Comparison of ENCODE assay signal across 9 mouse cellular contexts in genomic region chr5:150495792-150496191, GRCm38 (mm10). TPM values are rescaled to one million over a fixed set of nuclear protein-coding genes. Genes with fewer than 3 reads are reported as not detected.
DNase-seq lines count a peak whose midpoint lies in the region; ATAC-seq and TF ChIP-seq lines count a peak whose summit lies in the region.
"Had no signal": no experiment of that assay in that cellular context is flagged by ENCODE, and none has a peak within 500 bp of the region (broad histone marks: within the 10 kb centered on the region; RNA-seq: fewer than 3 reads in every experiment).

No protein-coding gene starts in this region.

- peak; percentile 69 for TF ChIP-seq RAD21 in MEL (IDR thresholded peaks at IDR 0.05; ENCODE audit: low read depth, low read length)

- TF ChIP-seq POLR2A in MEL (IDR thresholded peaks at IDR 0.05; ENCODE audit: control insufficient read depth in 1 of 2, insufficient read depth in 1 of 2, low read depth in 1 of 2, low read length in 2 of 2, poor library complexity in 1 of 2), result no peak
- no peak for TF ChIP-seq POLR2A in bone marrow, adult 2 months (IDR thresholded peaks at IDR 0.05; ENCODE audit: borderline replicate concordance, control insufficient read depth, low read depth, low read length)
- TF ChIP-seq POLR2A in testis, adult 2 months (IDR thresholded peaks at IDR 0.05; ENCODE audit: control insufficient read depth, low read depth, low read length), result no peak

- intact Hi-C loops in left cerebral cortex, adult 2 months (cut with DNase I), result no loop called here
- intact Hi-C loops in left cerebral cortex, postnatal 25 days (cut with DNase I), result no loop called here

- H3K36me3 ChIP-seq in MEL (ENCODE audit: control insufficient read depth in 1 of 2, insufficient read depth in 2 of 2, low read length in 2 of 2), result no peaks in the 10 kb centered on the region
- H3K36me3 ChIP-seq in testis, adult 2 months (ENCODE audit: control insufficient read depth, insufficient read depth, low read length), result no peaks in the 10 kb centered on the region

- no peak for TF ChIP-seq EP300 in MEL (IDR thresholded peaks at IDR 0.05; ENCODE audit: low read depth in 1 of 2, low read length in 2 of 2)

- H3K27me3 ChIP-seq in MEL (ENCODE audit: control insufficient read depth in 1 of 2, insufficient read depth in 2 of 2, low read length in 2 of 2), result no peaks in the 10 kb centered on the region
- H3K27me3 ChIP-seq in testis, adult 2 months (ENCODE audit: control insufficient read depth, insufficient read depth, low read length), result no peaks in the 10 kb centered on the region

- no peaks in the 10 kb centered on the region for H3K4me1 ChIP-seq in MEL (ENCODE audit: control insufficient read depth in 1 of 2, insufficient read depth in 2 of 2, low read length in 2 of 2)
- no peaks in the 10 kb centered on the region for H3K4me1 ChIP-seq in bone marrow, adult 2 months (ENCODE audit: control insufficient read depth, insufficient read depth, low read length)
- peaks cover 3% of the 10 kb centered on the region for H3K4me1 ChIP-seq in testis, adult 2 months (ENCODE audit: control insufficient read depth, insufficient read depth, low read length)

- H3K27ac ChIP-seq in left cerebral cortex, adult 2 months, result no peak overlapping the region
- H3K27ac ChIP-seq in MEL (ENCODE audit: control insufficient read depth, low read depth, low read length), result no peak overlapping the region
- H3K27ac ChIP-seq in bone marrow, adult 2 months (ENCODE audit: control insufficient read depth, insufficient read depth, low read depth, low read length, poor library complexity), result no peak overlapping the region
- H3K27ac ChIP-seq in testis, adult 2 months (ENCODE audit: control insufficient read depth, insufficient read depth, low read depth, low read length), result no peak overlapping the region
- H3K27ac ChIP-seq: macrophage had no signal

- H3K4me3 ChIP-seq in left cerebral cortex, adult 2 months, result no peak overlapping the region
- no peak overlapping the region for H3K4me3 ChIP-seq in MEL (ENCODE audit: control insufficient read depth in 1 of 2, insufficient read depth in 1 of 2, low read depth in 2 of 2, low read length in 2 of 2)
- no peak overlapping the region for H3K4me3 ChIP-seq in bone marrow, adult 2 months (replicated peaks; ENCODE audit: control insufficient read depth, low read depth, low read length)
- no peak overlapping the region for H3K4me3 ChIP-seq in testis, adult 2 months (ENCODE audit: control insufficient read depth, low read depth, low read length)

- peak; percentile 79 for TF ChIP-seq CTCF in left cerebral cortex, adult 2 months (IDR thresholded peaks at IDR 0.05)
- peak; percentile 78 to 86 (median 82) for TF ChIP-seq CTCF in MEL (IDR thresholded peaks at IDR 0.05 in 2 of 3, conservative IDR thresholded peaks at IDR 0.05 in 1 of 3; ENCODE audit: control insufficient read depth in 1 of 3, insufficient read depth in 1 of 3, low read depth in 2 of 3, low read length in 3 of 3, poor library complexity in 1 of 3, severe bottlenecking in 1 of 3)
- TF ChIP-seq CTCF in bone marrow, adult 2 months (IDR thresholded peaks at IDR 0.05; ENCODE audit: control insufficient read depth, insufficient read depth, low read length), result peak; percentile 77
- TF ChIP-seq CTCF in testis, adult 2 months (IDR thresholded peaks at IDR 0.05; ENCODE audit: control insufficient read depth, insufficient read depth, insufficient replicate concordance, low read depth, low read length), result peak; percentile 81

- H3K9me3 ChIP-seq in MEL (replicated peaks; ENCODE audit: insufficient read depth, low read length), result no peaks in the 10 kb centered on the region

- no peak overlapping the region for H3K9ac ChIP-seq in MEL (ENCODE audit: control insufficient read depth, low read depth, low read length, poor library complexity, severe bottlenecking)

- peak; percentile 84 for ATAC-seq in erythroblast, adult 5-6 weeks (replicated peaks; ENCODE audit: low FRiP score, poor library complexity, severe bottlenecking)

- peak in 1 of 2 experiments; percentile 45 for DNase-seq in left cerebral cortex, adult 2 months (ENCODE audit: extremely low spot score in 1 of 2, low spot score in 2 of 2)
- no peak for DNase-seq in left cerebral cortex, postnatal 25 days (ENCODE audit: low spot score in 2 of 2)
- DNase-seq in MEL (ENCODE audit: low read depth, low spot score), result peak; percentile 57
- DNase-seq in lung, adult 18-20 months, result peak; percentile 35 to 43

- 63% methylated on average over 6 of the region's 6 CpGs for WGBS in bone marrow, adult 2 months

- H3K79me2 ChIP-seq in MEL (ENCODE audit: control insufficient read depth, insufficient read depth, low read length, poor library complexity), result no peaks in the 10 kb centered on the region

TF ChIP-seq in MEL, 35 proteins besides CTCF, POLR2A, EP300 and RAD21:
- peak; percentile 75 for TF ChIP-seq SMC3 (IDR thresholded peaks at IDR 0.05; ENCODE audit: low read depth, low read length)
- TF ChIP-seq ZC3H11A (IDR thresholded peaks at IDR 0.05; ENCODE audit: low read depth, low read length), result peak; percentile 59
- no peak for TF ChIP-seq MAFK (IDR thresholded peaks at IDR 0.05; ENCODE audit: borderline replicate concordance, low read depth, low read length)

RNA-seq across cellular contexts. Expression of gene Zar1l, which starts 22.2 kb away (rescaled TPM):
- total RNA-seq in left cerebral cortex, adult 2 months (2021), result 1 to 10 TPM in 1 of 2 experiments, under 1 TPM in 1; 0.68 to 1.2 TPM
- 1 to 10 TPM; 1.2 to 1.7 TPM for total RNA-seq in left cerebral cortex, postnatal 25 days (2021)
- not detected in 2 replicates for total RNA-seq in MEL (2012; rRNA removed)
- polyA plus RNA-seq in MEL (2012; ENCODE audit: insufficient read depth in 1 of 2, insufficient read length in 2 of 2, low read depth in 1 of 2, low replicate concordance in 2 of 2, missing spikeins in 1 of 2), result not detected
- not detected in 2 replicates for polyA plus RNA-seq in bone marrow, adult 2 months (2011; ENCODE audit: insufficient read depth, insufficient read length, low replicate concordance, missing spikeins)
- total RNA-seq in erythroblast, adult 5-6 weeks (2015; ENCODE audit: low replicate concordance), result not detected in 2 replicates
- not detected in 2 replicates for total RNA-seq in erythroblast, adult 5-6 weeks (2017; ENCODE audit: low replicate concordance)
- polyA plus RNA-seq in testis, adult 2 months (2012; rRNA removed), result 0.12 TPM in 1 of 2 replicates, not detected in the other
- polyA plus RNA-seq: gonadal fat pad, adult 2 months; macrophage had no signal

RNA-seq across cellular contexts. Expression of gene Brca2, which starts 26.6 kb away (rescaled TPM):
- 10 to 100 TPM in 1 of 2 experiments, 1 to 10 TPM in 1; 8.2 to 11.2 TPM for total RNA-seq in left cerebral cortex, adult 2 months (2021)
- 1 to 10 TPM; 5.7 to 6.0 TPM for total RNA-seq in left cerebral cortex, postnatal 25 days (2021)
- 29.8 and 31.2 TPM in 2 replicates for total RNA-seq in MEL (2012; rRNA removed)
- polyA plus RNA-seq in MEL (2012; ENCODE audit: insufficient read depth in 1 of 2, insufficient read length in 2 of 2, low read depth in 1 of 2, low replicate concordance in 2 of 2, missing spikeins in 1 of 2), result 100 to 1,000 TPM in 1 of 2 experiments, 10 to 100 TPM in 1; 53.4 to 239 TPM
- polyA plus RNA-seq in bone marrow, adult 2 months (2011; ENCODE audit: insufficient read depth, insufficient read length, low replicate concordance, missing spikeins), result 19.7 and 23.3 TPM in 2 replicates
- 30.7 and 38.5 TPM in 2 replicates for total RNA-seq in erythroblast, adult 5-6 weeks (2015; ENCODE audit: low replicate concordance)
- 53.8 and 62.4 TPM in 2 replicates for total RNA-seq in erythroblast, adult 5-6 weeks (2017; ENCODE audit: low replicate concordance)
- polyA plus RNA-seq in testis, adult 2 months (2012; rRNA removed), result 27.5 and 27.9 TPM in 2 replicates

Comparison
In these comparisons a context has a peak if more than half of its experiments do, and no peak if none do; other contexts are left out.
1. DNase-seq: peak in MEL (single experiment) and lung, adult 18-20 months (2 of 2); none in left cerebral cortex, postnatal 25 days (0 of 2).
2. Peak in every context shown above with its lines, with median percentiles within 50 percentile points of each other: CTCF ChIP-seq.